Mouse (Mus musculus) lung, postnatal 0 days (tissue): ENCODE results near the gene Tmem95. TPM values are rescaled to one million over a fixed set of nuclear protein-coding genes. Genes with fewer than 3 reads are reported as not detected.
"Not testable (repeated sequence)": the region's sequence is repeated elsewhere in the genome, so short reads cannot be mapped to it uniquely, and the experiment has no call there.

Experiments
- ATAC-seq: fragments of 200-750 bp; cut with Nextera tagmentation; 2 replicates; pipeline ENCODE4 v1.8.0; 2017; ENCODE audit warnings: moderate library complexity
- DNase-seq: peaks from one replicate; pipeline ENCODE4 v3.0.0-alpha.2; 2016; ENCODE audit warnings: low spot score
- H3K27ac ChIP-seq: fragments of 300-500 bp; sonication (generic); 2 replicates; pipeline ENCODE4 v1.5.1; 2014; ENCODE audit warnings: antibody characterized with exemption, mild to moderate bottlenecking, low read length, mixed read lengths
- H3K27me3 ChIP-seq: fragments of 300-500 bp; sonication (generic); replicated peaks from 2 replicates; pipeline ENCODE4 v1.6.1; 2014; ENCODE audit warnings: low read length, mixed read lengths; ENCODE audit not compliant: insufficient read depth
- H3K36me3 ChIP-seq: fragments of 300-500 bp; sonication (generic); 2 replicates; pipeline ENCODE4 v1.6.1; 2014; ENCODE audit warnings: low read length, mixed read lengths; ENCODE audit not compliant: insufficient read depth
- H3K4me1 ChIP-seq: fragments of 300-500 bp; sonication (generic); 2 replicates; pipeline ENCODE4 v1.6.1; 2014; ENCODE audit warnings: antibody characterized with exemption, low read depth, low read length, mixed read lengths; ENCODE audit not compliant: insufficient read depth
- H3K4me2 ChIP-seq: fragments of 300-500 bp; sonication (generic); replicated peaks from 2 replicates; pipeline ENCODE4 v1.6.1; 2014; ENCODE audit warnings: low read depth, mild to moderate bottlenecking, low read length, moderate library complexity, mixed read lengths
- H3K4me3 ChIP-seq: fragments of 300-500 bp; sonication (generic); 2 replicates; pipeline ENCODE4 v1.5.1; 2014; ENCODE audit warnings: low read depth, low read length
- H3K9ac ChIP-seq: fragments of 300-500 bp; sonication (generic); replicated peaks from 2 replicates; pipeline ENCODE4 v1.6.1; 2014; ENCODE audit warnings: low read depth, mild to moderate bottlenecking
- H3K9me3 ChIP-seq: fragments of 300-500 bp; sonication (generic); 2 replicates; pipeline ENCODE4 v1.6.1; 2016; ENCODE audit warnings: low read length, mixed read lengths
- CTCF ChIP-seq: IDR thresholded peaks from 2 replicates; pipeline ENCODE4 v1.5.1; 2016; ENCODE audit warnings: antibody characterized with exemption, mild to moderate bottlenecking
- EP300 ChIP-seq: IDR thresholded peaks from 2 replicates; pipeline ENCODE4 v1.6.1; 2016; ENCODE audit warnings: antibody characterized with exemption, mild to moderate bottlenecking, control low read depth
- WGBS: fragments of 180-500 bp; shearing (Covaris S2); extraction: QIAGEN DNeasy Blood & Tissue Kit; methylation state at CpG from one replicate; pipeline ENCODE4 v1.1.7; 2014; 5-methylcytosine and 5-hydroxymethylcytosine counted together
- polyA plus RNA-seq: library from polyadenylated mRNA; unstranded; fragments of >200 nt; fragmentation: Nextera tagmentation; extraction: Ambion mirVana; gene quantifications from 2 replicates; pipeline ENCODE4 v1.2.1, GENCODE M21; 2015

The Tmem95 gene
- polyA plus RNA-seq, 1 experiment from 2014 or later = not detected

- no peak for TF ChIP-seq CTCF
- no peak for TF ChIP-seq EP300
- ATAC-seq (peak; percentile 16), DNase-seq (no peak)
- H3K9ac ChIP-seq = peak overlapping the region; percentile 89
- peak overlapping the region; percentile 92 for H3K4me3 ChIP-seq
- H3K36me3 ChIP-seq = peaks cover 26% of the 10 kb centered on the region
- peak overlapping the region; percentile 96 for H3K27ac ChIP-seq
- H3K4me1 ChIP-seq = peaks cover 8% of the 10 kb centered on the region; the same call in 1 of the 2 replicates
- no peaks in the 10 kb centered on the region for H3K27me3 ChIP-seq
- under 1% methylated on average over 39 of the region's 65 CpGs for WGBS
- peak overlapping the region; percentile 99 for H3K4me2 ChIP-seq
- no peaks in the 10 kb centered on the region for H3K9me3 ChIP-seq
Observed at GRCm38 (mm10) chr11:69920266-69921031, 42.6 kb upstream of the Tmem95 start.

- TF ChIP-seq EP300 (no peak), CTCF (no peak)
- H3K4me3 ChIP-seq = peak overlapping the region; percentile 92
- peak overlapping the region; percentile 99 for H3K4me2 ChIP-seq
- peak overlapping the region; percentile 89 for H3K9ac ChIP-seq
- no peaks in the 10 kb centered on the region for H3K27me3 ChIP-seq
- WGBS = 2% methylated on average over 17 of the region's 17 CpGs
- H3K4me1 ChIP-seq = peaks cover 12% of the 10 kb centered on the region; the same call in 1 of the 2 replicates
- H3K9me3 ChIP-seq = no peaks in the 10 kb centered on the region
- ATAC-seq = peak; percentile 35
- H3K36me3 ChIP-seq = peaks cover 30% of the 10 kb centered on the region
- DNase-seq = peak; percentile 94
- H3K27ac ChIP-seq = peak overlapping the region; percentile 96
Observed at GRCm38 (mm10) chr11:69919661-69920265, 41.9 kb upstream of the Tmem95 start.

- H3K4me3 ChIP-seq = peak overlapping the region; percentile 92; the same call in 1 of the 2 replicates
- no peaks in the 10 kb centered on the region for H3K27me3 ChIP-seq
- TF ChIP-seq CTCF (no peak), EP300 (no peak)
- WGBS = 66% methylated on average over 9 of the region's 9 CpGs
- no peak for ATAC-seq
- H3K36me3 ChIP-seq = peaks cover 30% of the 10 kb centered on the region
- peak overlapping the region; percentile 89; the same call in 1 of the 2 replicates for H3K9ac ChIP-seq
- peaks cover 16% of the 10 kb centered on the region; the same call in 1 of the 2 replicates for H3K4me1 ChIP-seq
- no peaks in the 10 kb centered on the region for H3K9me3 ChIP-seq
- DNase-seq = no peak
- peak overlapping the region; percentile 96 for H3K27ac ChIP-seq
- peak overlapping the region; percentile 99 for H3K4me2 ChIP-seq
Observed at GRCm38 (mm10) chr11:69919053-69919452, 41.2 kb upstream of the Tmem95 start.

GRCm38 (mm10) chr11:69918118-69918517, 40.3 kb upstream of the Tmem95 start:
- ATAC-seq = no peak
- H3K36me3 ChIP-seq = peaks cover 30% of the 10 kb centered on the region
- no peak overlapping the region for H3K27ac ChIP-seq
- H3K9ac ChIP-seq = no peak overlapping the region
- DNase-seq = no peak
- H3K27me3 ChIP-seq = no peaks in the 10 kb centered on the region
- 75% methylated on average over 5 of the region's 5 CpGs for WGBS
- no peak overlapping the region for H3K4me2 ChIP-seq
- no peak overlapping the region for H3K4me3 ChIP-seq
- H3K9me3 ChIP-seq = no peaks in the 10 kb centered on the region
- peaks cover 16% of the 10 kb centered on the region; the same call in 1 of the 2 replicates for H3K4me1 ChIP-seq
- no peak for TF ChIP-seq EP300

GRCm38 (mm10) chr11:69917379-69917948, 39.6 kb upstream of the Tmem95 start:
- 82% methylated on average over 8 of the region's 8 CpGs for WGBS
- H3K4me1 ChIP-seq = peaks cover 16% of the 10 kb centered on the region; the same call in 1 of the 2 replicates
- no peak overlapping the region for H3K9ac ChIP-seq
- TF ChIP-seq EP300 = no peak
- TF ChIP-seq CTCF = no peak
- DNase-seq (no peak), ATAC-seq (no peak)
- H3K27me3 ChIP-seq = no peaks in the 10 kb centered on the region
- no peak overlapping the region for H3K27ac ChIP-seq
- H3K4me2 ChIP-seq = no peak overlapping the region
- H3K36me3 ChIP-seq = peaks cover 30% of the 10 kb centered on the region
- H3K9me3 ChIP-seq = no peaks in the 10 kb centered on the region
- no peak overlapping the region for H3K4me3 ChIP-seq

- peaks cover 16% of the 10 kb centered on the region; the same call in 1 of the 2 replicates for H3K4me1 ChIP-seq
- not testable (repeated sequence) for H3K27ac ChIP-seq, DNase-seq, H3K9me3 ChIP-seq, ATAC-seq, H3K4me2 ChIP-seq, H3K9ac ChIP-seq, H3K27me3 ChIP-seq, H3K4me3 ChIP-seq
- 46% methylated on average over 6 of the region's 7 CpGs for WGBS
- peaks cover 34% of the 10 kb centered on the region for H3K36me3 ChIP-seq
Observed at GRCm38 (mm10) chr11:69916652-69917378, 39.0 kb upstream of the Tmem95 start.
